Mouse (Mus musculus): Measurements from ENCODE around the gene Fam243.

Gene Fam243

DNA sequence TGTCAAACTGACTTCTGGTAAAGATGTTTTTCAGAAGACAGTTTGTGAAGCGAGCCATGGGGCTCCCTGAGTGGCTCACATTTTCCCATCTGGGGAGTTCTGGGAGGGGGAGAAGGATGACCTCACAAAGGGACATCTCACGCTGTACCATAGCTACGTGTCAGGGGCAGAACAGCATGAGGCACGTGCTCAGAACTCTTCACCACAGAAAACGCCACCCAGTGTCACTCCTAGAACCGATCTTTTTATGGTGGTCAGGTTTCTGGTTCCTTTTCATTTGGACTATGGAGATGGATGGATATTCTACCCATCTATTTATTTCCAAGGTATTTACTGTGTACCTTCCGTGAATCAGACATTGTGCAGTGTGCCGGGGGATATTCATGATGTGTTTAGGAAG is at the start of gene Fam243:
Gene Fam243, minus strand, starts transcription at position 101 of the 400 bp plus-strand sequence.
- no peak for DNase-seq

GRCm38 (mm10) chr16:92369260-92369659 is 48.0 kb upstream of the Fam243 start:
- DNase-seq: no peak

DNA sequence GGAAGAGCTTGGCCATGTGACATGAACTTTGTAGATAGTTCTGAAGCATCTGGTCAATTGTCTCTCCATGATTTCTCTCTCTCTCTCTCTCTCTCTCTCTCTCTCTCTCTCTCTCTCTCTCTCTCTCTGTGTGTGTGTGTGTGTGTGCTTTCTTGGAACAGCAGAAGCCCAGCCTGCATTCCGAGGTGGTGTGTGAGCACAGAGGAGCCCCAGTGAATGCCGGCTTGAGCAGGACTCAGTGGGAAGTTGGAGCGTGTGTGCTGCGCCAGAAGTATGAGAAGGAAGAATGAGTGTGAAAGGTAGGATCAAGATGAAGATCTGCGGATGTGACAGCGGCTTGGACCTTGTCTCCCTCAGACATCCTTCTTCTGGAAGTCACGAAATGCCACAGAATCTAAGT is 44.2 kb upstream of the Fam243 start:
- DNase-seq: no peak

DNA sequence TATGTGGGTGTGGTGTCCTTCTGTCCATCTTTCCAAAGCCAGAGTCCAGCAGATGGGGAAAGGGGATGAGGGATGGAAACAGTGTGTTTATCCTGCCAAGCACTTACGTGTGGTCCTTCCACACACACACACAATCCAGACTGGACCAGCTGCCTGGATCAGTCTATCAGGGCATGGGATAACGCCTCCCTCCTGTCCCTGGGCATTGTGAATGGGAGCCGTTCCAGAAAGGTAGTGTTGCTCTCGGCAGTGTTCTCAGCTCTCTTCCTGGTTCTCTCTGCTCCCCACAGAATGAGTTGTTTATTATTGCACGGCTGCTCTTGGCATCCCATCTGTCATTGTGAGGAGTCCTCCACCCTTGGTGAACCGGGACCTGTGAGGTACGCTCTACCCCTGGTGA is 39.5 kb upstream of the Fam243 start:
- DNase-seq: no peak

GRCm38 (mm10) chr16:92359229-92359628 is 38.0 kb upstream of the Fam243 start, which contains the start of gene Kcne1:
TSS of gene Kcne1 (minus strand) at chr16:92359468.
- DNase-seq: no peak

- DNase-seq: no peak
Observed at GRCm38 (mm10) chr16:92358734-92359133, 37.5 kb upstream of the Fam243 start.

- DNase-seq: no peak
Observed at GRCm38 (mm10) chr16:92357566-92357965, 36.3 kb upstream of the Fam243 start.

DNA sequence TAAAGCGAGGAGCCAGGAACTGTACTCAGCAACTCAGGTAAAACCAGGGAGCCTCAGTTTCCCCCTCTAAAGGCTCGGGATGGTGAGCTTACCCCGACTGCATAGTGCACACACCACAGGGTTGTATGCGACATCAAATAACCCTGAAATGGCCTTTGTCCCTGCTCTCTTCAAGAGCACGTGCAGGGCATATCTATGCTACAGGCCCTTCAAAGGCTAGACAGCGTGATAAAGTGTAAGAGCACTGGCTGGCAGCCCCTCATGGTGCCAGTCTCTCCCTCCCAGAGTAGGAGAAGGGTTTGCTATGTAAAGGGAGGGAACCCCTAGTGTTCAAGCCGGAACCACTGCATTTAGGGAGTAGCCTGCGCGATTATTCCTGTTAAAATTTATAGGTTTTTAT is 35.8 kb upstream of the Fam243 start:
- no peak for DNase-seq

- no peak for DNase-seq
Observed at GRCm38 (mm10) chr16:92355982-92356381, 34.7 kb upstream of the Fam243 start.

GRCm38 (mm10) chr16:92355366-92355765 is 34.1 kb upstream of the Fam243 start:
- DNase-seq: no peak

DNA sequence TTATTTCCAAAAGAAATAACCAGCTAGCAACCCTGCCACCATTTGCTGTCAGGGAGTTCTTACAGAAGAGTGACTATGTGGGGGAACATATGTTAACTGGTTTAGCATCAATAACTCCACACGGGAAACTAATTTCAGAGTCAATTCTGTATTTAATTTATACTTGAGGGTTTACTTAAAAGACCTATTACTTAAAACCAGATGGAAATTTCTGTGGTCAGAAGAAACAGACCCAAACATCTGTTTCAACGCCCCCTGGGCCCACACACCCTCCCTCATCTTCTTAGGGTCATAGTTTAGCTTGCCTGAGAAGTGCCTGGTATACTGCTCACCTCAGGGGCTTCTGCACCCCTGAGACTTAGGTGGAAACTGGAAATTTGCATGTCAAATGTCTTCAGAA is 32.7 kb upstream of the Fam243 start:
- DNase-seq: no peak

DNA sequence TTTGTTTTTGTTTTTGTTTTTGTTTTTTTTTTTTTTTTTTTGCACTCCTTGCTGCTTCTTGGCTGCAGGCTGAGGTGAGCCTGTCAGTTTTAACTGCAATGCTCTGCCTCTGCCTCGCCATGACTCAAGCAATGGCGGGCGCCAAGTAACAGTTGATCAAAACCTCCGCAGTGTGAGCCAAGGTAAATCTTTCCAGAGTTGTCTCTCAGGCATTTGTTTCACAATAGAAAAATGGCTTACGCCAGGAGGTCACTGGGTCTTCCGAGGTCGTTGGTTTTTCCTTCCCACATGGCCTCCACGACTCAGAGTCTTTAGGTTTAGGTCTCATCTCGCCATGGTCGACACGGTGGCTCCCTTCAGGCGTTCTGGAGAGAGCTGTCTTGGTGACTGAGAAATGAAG is 32.1 kb upstream of the Fam243 start:
- DNase-seq: no peak

DNA sequence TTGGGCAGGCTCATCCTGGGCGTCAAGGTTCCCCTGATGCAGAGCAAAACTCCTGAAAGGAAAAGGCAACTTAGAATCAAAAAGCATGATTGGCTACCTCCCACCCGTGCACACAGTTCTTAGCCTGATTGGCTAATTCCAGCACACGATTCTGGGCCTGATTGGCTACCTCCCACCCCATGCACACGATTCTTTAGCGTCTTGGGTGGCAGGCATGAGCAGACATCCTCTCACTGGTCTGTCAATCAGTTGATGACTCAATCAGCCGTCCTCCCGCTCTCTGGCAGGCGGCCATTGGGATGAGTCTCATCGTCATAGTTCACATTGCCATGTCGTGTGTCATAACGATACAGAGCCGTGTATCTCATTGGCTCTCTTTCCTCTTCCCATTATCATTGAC is 27.7 kb upstream of the Fam243 start:
- peak; percentile 44 for DNase-seq

GRCm38 (mm10) chr16:92346297-92346916 is 25.2 kb upstream of the Fam243 start:
- DNase-seq: no peak

DNA sequence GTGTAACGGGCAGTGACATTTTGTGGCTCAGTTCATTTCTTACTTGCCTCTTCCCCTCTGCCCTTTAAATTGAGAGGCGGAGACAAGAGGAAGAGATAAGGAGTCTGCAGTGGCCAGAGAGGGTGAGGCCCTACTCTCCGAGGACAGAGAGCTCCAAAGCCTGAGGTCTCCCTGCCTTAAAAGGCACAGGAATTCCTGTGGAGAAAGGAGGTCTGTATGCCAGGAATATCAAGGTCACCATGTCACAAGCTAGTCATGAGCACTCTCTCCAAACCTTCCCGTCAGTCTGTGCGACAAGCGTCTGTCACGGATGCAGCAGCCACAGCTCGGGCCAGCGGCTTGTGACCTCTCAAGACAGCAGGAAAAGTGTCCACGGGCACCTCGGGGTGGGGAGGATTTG is 23.9 kb upstream of the Fam243 start:
- no peak for DNase-seq

DNA sequence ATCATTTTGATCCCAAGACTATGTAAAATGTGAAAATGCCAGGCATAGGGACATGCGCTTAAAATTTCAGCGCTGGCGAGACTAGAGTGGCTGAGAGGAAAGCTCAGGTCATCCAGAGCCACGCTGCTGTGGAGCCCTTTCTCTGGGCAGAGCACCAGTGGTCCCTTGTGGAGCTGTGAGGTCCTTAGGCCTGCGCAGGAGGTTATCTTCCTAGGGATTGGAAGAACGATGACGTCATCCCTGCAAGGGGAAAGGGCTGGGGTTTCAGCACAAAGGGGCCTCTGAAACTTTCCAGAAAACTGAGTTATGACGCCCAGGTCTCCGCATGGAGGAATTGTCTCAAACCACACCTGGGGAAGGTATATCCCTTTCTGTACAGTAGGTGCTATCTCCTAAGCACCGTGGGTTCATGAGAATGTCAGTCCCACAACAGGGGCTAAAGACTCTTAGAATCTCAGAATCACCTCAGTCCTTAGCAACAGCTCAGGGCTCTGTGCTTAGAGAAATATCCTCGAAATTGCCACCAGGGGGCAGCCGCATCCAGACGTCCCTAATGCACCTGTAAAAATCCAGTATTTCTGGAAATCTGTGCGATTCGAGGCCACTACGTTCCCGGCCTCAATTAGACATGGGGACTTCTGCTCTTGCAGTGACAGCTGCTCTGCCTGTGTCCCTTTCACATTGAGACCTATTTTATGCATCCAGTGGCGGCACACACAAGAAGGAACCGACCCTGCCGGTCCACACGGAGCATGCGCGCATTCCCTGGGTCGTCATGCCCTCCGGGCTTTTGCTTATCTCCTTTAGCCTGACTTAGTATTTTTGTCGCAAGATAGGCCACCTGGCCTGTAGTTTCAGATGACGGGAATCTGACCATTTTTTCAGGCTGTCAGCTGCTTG is 19.6 kb upstream of the Fam243 start:
- peak; percentile 76 for DNase-seq

- peak; percentile 87 for DNase-seq
Observed at GRCm38 (mm10) chr16:92336280-92336679, 15.0 kb upstream of the Fam243 start.

- DNase-seq: no peak
Observed at GRCm38 (mm10) chr16:92334600-92334999, 13.4 kb upstream of the Fam243 start.

DNA sequence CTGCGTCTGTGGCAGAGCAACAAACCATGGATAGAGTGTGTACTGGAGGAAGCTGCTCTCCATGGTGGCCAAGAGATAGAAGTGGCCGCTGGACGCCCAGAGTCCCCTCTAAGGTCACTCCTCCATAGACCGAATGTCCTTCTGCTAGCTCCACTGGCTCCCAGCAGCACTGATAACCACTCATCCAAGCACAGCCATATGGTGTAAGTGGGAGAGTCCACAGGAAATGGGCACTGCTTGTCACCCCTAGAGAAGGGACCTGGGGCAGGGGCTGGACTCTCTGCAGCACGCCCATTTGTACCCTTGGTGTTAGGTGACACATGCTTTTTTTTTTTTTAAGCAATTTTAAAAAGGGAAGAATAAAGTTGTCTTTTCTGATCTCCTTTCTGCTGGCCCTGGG is 9.7 kb upstream of the Fam243 start:
- peak; percentile 70 for DNase-seq

GRCm38 (mm10) chr16:92327911-92328310 is 6.7 kb upstream of the Fam243 start:
- DNase-seq: peak; percentile 84

DNA sequence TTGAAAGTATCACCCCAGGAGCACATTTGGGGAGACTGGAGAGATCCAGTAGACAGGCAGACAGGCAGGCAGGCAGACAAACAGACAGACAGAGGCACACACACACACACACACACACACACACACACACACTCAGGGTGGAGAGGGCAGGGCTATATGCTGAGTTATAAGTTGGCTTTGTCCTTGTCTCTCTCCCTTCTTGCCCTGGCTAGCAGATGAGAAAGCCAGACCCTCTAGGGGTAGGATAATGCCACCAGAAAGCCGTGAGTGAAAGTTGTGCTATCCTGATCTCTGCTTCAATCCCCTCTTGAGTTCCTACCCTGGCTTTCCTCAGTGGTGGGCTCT is 3.8 kb upstream of the Fam243 start:
- no peak for DNase-seq

GRCm38 (mm10) chr16:92324309-92325061 is 3.2 kb upstream of the Fam243 start:
- DNase-seq: no peak

DNA sequence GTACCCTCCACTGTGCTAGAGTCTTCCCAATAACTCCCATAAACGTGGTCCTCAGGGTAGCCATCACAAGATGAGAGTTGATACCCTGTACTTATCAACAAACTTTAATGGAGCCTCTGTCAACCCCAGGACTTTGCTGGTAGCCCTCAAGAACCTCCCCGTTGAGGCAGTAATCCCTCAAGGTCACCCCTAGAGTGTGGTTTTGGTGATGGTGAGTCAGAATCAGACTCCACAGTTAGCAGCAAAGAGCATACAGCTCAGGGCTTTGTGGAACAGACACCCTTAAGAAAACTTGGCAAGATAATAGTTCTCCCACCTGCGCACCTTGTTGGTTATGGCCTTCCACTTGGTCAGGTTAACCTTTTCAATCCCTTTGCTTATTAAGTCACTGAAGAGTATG is 880 bp downstream of the Fam243 start:
- DNase-seq: no peak

Measured in cerebellum, adult 9-10 months (tissue).